Mouse (Mus musculus): ENCODE measurements around the gene Fam57b. TPM values are rescaled to one million over a fixed set of nuclear protein-coding genes. Genes with fewer than 3 reads are reported as not detected.
A peak's percentile ranks its signal among the peaks of the same experiment; 100 is the strongest.

Fam57b gene
- polyA plus RNA-seq, 1 experiment from 2014 or later = not detected

- no peak for ATAC-seq (ENCODE audit: insufficient read depth)
- H3K36me3 ChIP-seq (replicated peaks) = peaks cover 82% of the 10 kb centered on the region
- no peaks in the 10 kb centered on the region for H3K27me3 ChIP-seq
- H3K27ac ChIP-seq (replicated peaks) = no peak overlapping the region
- WGBS (ENCODE audit: insufficient replicate concordance) = 76% methylated on average over 9 of the region's 9 CpGs
- no peak overlapping the region for H3K4me2 ChIP-seq
- H3K9ac ChIP-seq = no peak overlapping the region
- no peaks in the 10 kb centered on the region for H3K9me3 ChIP-seq (replicated peaks)
- H3K4me3 ChIP-seq (replicated peaks) = no peak overlapping the region
- peaks cover 18% of the 10 kb centered on the region for H3K4me1 ChIP-seq (replicated peaks)
These were observed 59.4 kb downstream of the Fam57b start for GRCm38 (mm10) chr7:126856741-126857420.

GRCm38 (mm10) chr7:126860987-126861386 is 63.5 kb downstream of the Fam57b start:
- H3K4me3 ChIP-seq (replicated peaks) = peak overlapping the region; percentile 74
- peak overlapping the region; percentile 65 for H3K27ac ChIP-seq (replicated peaks)
- H3K4me2 ChIP-seq = peak overlapping the region; percentile 97
- H3K4me1 ChIP-seq (replicated peaks) = peaks cover 44% of the 10 kb centered on the region
- H3K36me3 ChIP-seq (replicated peaks) = peaks cover 64% of the 10 kb centered on the region
- H3K27me3 ChIP-seq = no peaks in the 10 kb centered on the region
- WGBS (ENCODE audit: insufficient replicate concordance) = 26% methylated on average over 5 of the region's 5 CpGs
- no peak for ATAC-seq (ENCODE audit: insufficient read depth)
- no peaks in the 10 kb centered on the region for H3K9me3 ChIP-seq (replicated peaks)
- peak overlapping the region; percentile 75 for H3K9ac ChIP-seq

GRCm38 (mm10) chr7:126861429-126862130 is 64.1 kb downstream of the Fam57b start, which contains the start of gene Hirip3:
TSS of gene Hirip3 (plus strand) at chr7:126861972.
- no peaks in the 10 kb centered on the region for H3K9me3 ChIP-seq (replicated peaks)
- peak within 1 kb of the TSS; percentile 75 for H3K9ac ChIP-seq
- under 1% methylated on average over 42 of the region's 42 CpGs for WGBS (ENCODE audit: insufficient replicate concordance)
- H3K4me2 ChIP-seq = peak within 1 kb of the TSS; percentile 97
- H3K27me3 ChIP-seq = no peaks in the 10 kb centered on the region
- peaks cover 44% of the 10 kb centered on the region for H3K4me1 ChIP-seq (replicated peaks)
- H3K36me3 ChIP-seq (replicated peaks) = peaks cover 64% of the 10 kb centered on the region
- ATAC-seq (ENCODE audit: insufficient read depth) = peak; percentile 94
- H3K27ac ChIP-seq (replicated peaks) = peak within 1 kb of the TSS; percentile 81
- H3K4me3 ChIP-seq (replicated peaks) = peak within 1 kb of the TSS; percentile 74

GRCm38 (mm10) chr7:126862147-126862784 is 64.8 kb downstream of the Fam57b start, which contains the start of gene Ino80e:
TSS of gene Ino80e (minus strand) at chr7:126862377.
- peak within 1 kb of the TSS; percentile 97 for H3K4me2 ChIP-seq
- H3K27me3 ChIP-seq = no peaks in the 10 kb centered on the region
- no peaks in the 10 kb centered on the region for H3K9me3 ChIP-seq (replicated peaks)
- WGBS (ENCODE audit: insufficient replicate concordance) = under 1% methylated on average over 41 of the region's 41 CpGs
- peak; percentile 79 for ATAC-seq (ENCODE audit: insufficient read depth)
- peak within 1 kb of the TSS; percentile 74 for H3K4me3 ChIP-seq (replicated peaks)
- H3K36me3 ChIP-seq (replicated peaks) = peaks cover 64% of the 10 kb centered on the region
- H3K27ac ChIP-seq (replicated peaks) = peak within 1 kb of the TSS; percentile 81
- H3K9ac ChIP-seq = peak within 1 kb of the TSS; percentile 75
- peaks cover 44% of the 10 kb centered on the region for H3K4me1 ChIP-seq (replicated peaks)

- peaks cover 44% of the 10 kb centered on the region for H3K4me1 ChIP-seq (replicated peaks)
- H3K4me3 ChIP-seq (replicated peaks) = peak overlapping the region; percentile 74
- 74% methylated on average over 6 of the region's 6 CpGs for WGBS (ENCODE audit: insufficient replicate concordance)
- H3K4me2 ChIP-seq = peak overlapping the region; percentile 97
- no peaks in the 10 kb centered on the region for H3K9me3 ChIP-seq (replicated peaks)
- no peak for ATAC-seq (ENCODE audit: insufficient read depth)
- peak overlapping the region; percentile 75; the same call in 1 of the 2 replicates for H3K9ac ChIP-seq
- no peak overlapping the region for H3K27ac ChIP-seq (replicated peaks)
- peaks cover 65% of the 10 kb centered on the region for H3K36me3 ChIP-seq (replicated peaks)
- no peaks in the 10 kb centered on the region for H3K27me3 ChIP-seq
These were observed 66.3 kb downstream of the Fam57b start for GRCm38 (mm10) chr7:126863791-126864190.

- Histone ChIP-seq H3K4me2 (no peak overlapping the region), H3K9ac (no peak overlapping the region), H3K27ac (replicated peaks) (no peak overlapping the region), H3K27me3 (no peaks in the 10 kb centered on the region), H3K4me3 (replicated peaks) (no peak overlapping the region), H3K4me1 (replicated peaks) (peaks cover 23% of the 10 kb centered on the region), H3K9me3 (replicated peaks) (no peaks in the 10 kb centered on the region), H3K36me3 (replicated peaks) (peaks cover 89% of the 10 kb centered on the region)
- no peak for ATAC-seq (ENCODE audit: insufficient read depth)
- 78% methylated on average over 2 of the region's 2 CpGs for WGBS (ENCODE audit: insufficient replicate concordance)
These were observed 70.1 kb downstream of the Fam57b start for GRCm38 (mm10) chr7:126867534-126867933.

- Histone ChIP-seq H3K4me1 (replicated peaks) (peaks cover 18% of the 10 kb centered on the region), H3K27ac (replicated peaks) (no peak overlapping the region), H3K4me3 (replicated peaks) (no peak overlapping the region), H3K4me2 (no peak overlapping the region), H3K9me3 (replicated peaks) (no peaks in the 10 kb centered on the region), H3K9ac (no peak overlapping the region), H3K27me3 (no peaks in the 10 kb centered on the region), H3K36me3 (replicated peaks) (peaks cover 93% of the 10 kb centered on the region)
- ATAC-seq (ENCODE audit: insufficient read depth) = no peak
- 77% methylated on average over 12 of the region's 12 CpGs for WGBS (ENCODE audit: insufficient replicate concordance)
These were observed 70.5 kb downstream of the Fam57b start for GRCm38 (mm10) chr7:126868003-126868402.

- 88% methylated on average over 23 of the region's 23 CpGs for WGBS (ENCODE audit: insufficient replicate concordance)
- Histone ChIP-seq H3K9ac (no peak overlapping the region), H3K27me3 (no peaks in the 10 kb centered on the region), H3K36me3 (replicated peaks) (peaks cover 100% of the 10 kb centered on the region), H3K9me3 (replicated peaks) (no peaks in the 10 kb centered on the region), H3K4me1 (replicated peaks) (no peaks in the 10 kb centered on the region; the same call in 1 of the 2 replicates), H3K27ac (replicated peaks) (no peak overlapping the region), H3K4me2 (no peak overlapping the region), H3K4me3 (replicated peaks) (no peak overlapping the region)
- ATAC-seq (ENCODE audit: insufficient read depth) = no peak; the same call in 1 of the 2 replicates
These were observed 72.5 kb downstream of the Fam57b start for GRCm38 (mm10) chr7:126869780-126870519.

GRCm38 (mm10) chr7:126870520-126870891 is 73.0 kb downstream of the Fam57b start:
- peaks cover under 1% of the 10 kb centered on the region; the same call in 1 of the 2 replicates for H3K4me1 ChIP-seq (replicated peaks)
- H3K27ac ChIP-seq (replicated peaks) = no peak overlapping the region
- H3K4me2 ChIP-seq = no peak overlapping the region
- no peak for ATAC-seq (ENCODE audit: insufficient read depth)
- peaks cover 100% of the 10 kb centered on the region for H3K36me3 ChIP-seq (replicated peaks)
- no peaks in the 10 kb centered on the region for H3K27me3 ChIP-seq
- no peak overlapping the region for H3K9ac ChIP-seq
- H3K4me3 ChIP-seq (replicated peaks) = no peak overlapping the region
- no peaks in the 10 kb centered on the region for H3K9me3 ChIP-seq (replicated peaks)
- WGBS (ENCODE audit: insufficient replicate concordance) = 81% methylated on average over 2 of the region's 2 CpGs

- H3K9me3 ChIP-seq (replicated peaks) = no peaks in the 10 kb centered on the region
- peaks cover 85% of the 10 kb centered on the region for H3K36me3 ChIP-seq (replicated peaks)
- peaks cover 26% of the 10 kb centered on the region for H3K4me1 ChIP-seq (replicated peaks)
- no peak overlapping the region for H3K27ac ChIP-seq (replicated peaks)
- 94% methylated on average over 1 of the region's 1 CpGs for whole genome bisulfite sequencing (ENCODE audit: insufficient replicate concordance)
- no peak for ATAC-seq (ENCODE audit: insufficient read depth)
- no peak overlapping the region for H3K9ac ChIP-seq
- H3K4me3 ChIP-seq (replicated peaks) = no peak overlapping the region
- H3K4me2 ChIP-seq = no peak overlapping the region
- no peaks in the 10 kb centered on the region for H3K27me3 ChIP-seq
These were observed 79.8 kb downstream of the Fam57b start for GRCm38 (mm10) chr7:126877239-126877638.
